Mouse (Mus musculus) bone marrow macrophage, adult 2 months (primary cell): Measurements from ENCODE around the gene Smap1. TPM values are rescaled to one million over a fixed set of nuclear protein-coding genes. Genes with fewer than 3 reads are reported as not detected.

Source experiments
- H3K27ac ChIP-seq: 2 replicates; pipeline ENCODE4 v1.5.1; 2012; ENCODE audit warnings: low read depth, low read length; ENCODE audit not compliant: insufficient read depth
- H3K4me1 ChIP-seq: 2 replicates; pipeline ENCODE4 v1.6.1; 2012; ENCODE audit warnings: low read length; ENCODE audit not compliant: control insufficient read depth, insufficient read depth
- H3K4me3 ChIP-seq: 2 replicates; pipeline ENCODE4 v1.5.1; 2012; ENCODE audit warnings: mild to moderate bottlenecking, low read length, moderate library complexity; ENCODE audit not compliant: insufficient read depth
- CTCF ChIP-seq: IDR thresholded peaks from 2 replicates; pipeline ENCODE4 v1.5.1; 2012; ENCODE audit warnings: low read depth, mild to moderate bottlenecking, low read length, moderate library complexity
- POLR2A ChIP-seq: IDR thresholded peaks from 2 replicates; pipeline ENCODE4 v1.6.1; 2012; ENCODE audit warnings: mild to moderate bottlenecking, low read depth, low read length, borderline replicate concordance
- polyA plus RNA-seq: library from polyadenylated mRNA; stranded (reverse); fragments of >200 nt; gene quantifications from 2 replicates; pipeline ENCODE4 v1.2.4, GENCODE M21; 2012; ENCODE audit not compliant: missing spikeins, insufficient read depth, insufficient read length

Gene Smap1
- polyA plus RNA-seq, 1 experiment, result 52.5 TPM

- no peak for TF ChIP-seq POLR2A
- no peak for TF ChIP-seq CTCF
- Histone ChIP-seq H3K4me1 (no peaks in the 10 kb centered on the region), H3K4me3 (no peak overlapping the region), H3K27ac (no peak overlapping the region)
Measured at GRCm38 (mm10) chr1:23884914-23885313, 37.2 kb downstream of the Smap1 start.

- TF ChIP-seq CTCF (no peak), POLR2A (no peak)
- H3K27ac ChIP-seq, result no peak overlapping the region
- H3K4me1 ChIP-seq, result no peaks in the 10 kb centered on the region
- H3K4me3 ChIP-seq, result no peak overlapping the region
Measured at GRCm38 (mm10) chr1:23884087-23884668, 37.9 kb downstream of the Smap1 start.

GRCm38 (mm10) chr1:23882681-23883080 lies 39.4 kb downstream of the Smap1 start:
- Histone ChIP-seq H3K4me1 (no peaks in the 10 kb centered on the region), H3K4me3 (no peak overlapping the region), H3K27ac (no peak overlapping the region)
- TF ChIP-seq CTCF (no peak), POLR2A (no peak)

- H3K27ac ChIP-seq, result no peak overlapping the region
- peaks cover 2% of the 10 kb centered on the region for H3K4me1 ChIP-seq
- H3K4me3 ChIP-seq, result no peak overlapping the region
- TF ChIP-seq POLR2A, result no peak
- TF ChIP-seq CTCF, result no peak
Measured at GRCm38 (mm10) chr1:23872194-23872593, 49.9 kb downstream of the Smap1 start.

GRCm38 (mm10) chr1:23867350-23867862 lies 54.7 kb downstream of the Smap1 start:
- TF ChIP-seq CTCF, result no peak
- no peak for TF ChIP-seq POLR2A

GRCm38 (mm10) chr1:23865566-23865965 lies 56.6 kb downstream of the Smap1 start:
- TF ChIP-seq POLR2A, result no peak
- TF ChIP-seq CTCF, result no peak
- Histone ChIP-seq H3K4me3 (no peak overlapping the region), H3K27ac (no peak overlapping the region), H3K4me1 (peaks cover 5% of the 10 kb centered on the region)

More at GRCm38 (mm10) chr1:23867350-23867862, 54.7 kb downstream of the Smap1 start:
- Histone ChIP-seq H3K27ac (peak overlapping the region; percentile 9; the same call in 1 of the 2 replicates), H3K4me3 (no peak overlapping the region), H3K4me1 (peaks cover 5% of the 10 kb centered on the region)

GRCm38 (mm10) chr1:23860944-23861343 lies 61.2 kb downstream of the Smap1 start:
- peaks cover 2% of the 10 kb centered on the region; the same call in 1 of the 2 replicates for H3K4me1 ChIP-seq

GRCm38 (mm10) chr1:23855623-23856022 lies 66.5 kb downstream of the Smap1 start:
- no peak overlapping the region for H3K27ac ChIP-seq
- no peak overlapping the region for H3K4me3 ChIP-seq
- H3K4me1 ChIP-seq, result no peaks in the 10 kb centered on the region
- TF ChIP-seq POLR2A, result no peak
- no peak for TF ChIP-seq CTCF

More at GRCm38 (mm10) chr1:23860944-23861343, 61.2 kb downstream of the Smap1 start:
- Histone ChIP-seq H3K27ac (no peak overlapping the region), H3K4me3 (no peak overlapping the region)
- TF ChIP-seq POLR2A, result no peak
- no peak for TF ChIP-seq CTCF

GRCm38 (mm10) chr1:23846044-23846680 lies 76.0 kb downstream of the Smap1 start:
- Histone ChIP-seq H3K4me3 (no peak overlapping the region), H3K27ac (no peak overlapping the region), H3K4me1 (peaks cover 10% of the 10 kb centered on the region)
- TF ChIP-seq CTCF, result no peak
- TF ChIP-seq POLR2A, result no peak

GRCm38 (mm10) chr1:23845007-23845406 lies 77.1 kb downstream of the Smap1 start:
- Histone ChIP-seq H3K4me3 (no peak overlapping the region), H3K27ac (no peak overlapping the region), H3K4me1 (peaks cover 10% of the 10 kb centered on the region)
- TF ChIP-seq POLR2A, result no peak
- TF ChIP-seq CTCF, result no peak
